ENCODE assay signal across 11 mouse cellular contexts in genomic region chr12:4546491-4546890, GRCm38 (mm10). TPM values are rescaled to one million over a fixed set of nuclear protein-coding genes. Genes with fewer than 3 reads are reported as not detected.
DNase-seq lines count a peak whose midpoint lies in the region; ATAC-seq and TF ChIP-seq lines count a peak whose summit lies in the region.
"Had no signal": no experiment of that assay in that cellular context is flagged by ENCODE, and none has a peak within 500 bp of the region (broad histone marks: within the 10 kb centered on the region; RNA-seq: fewer than 3 reads in every experiment).

No protein-coding gene starts in this region.

- no peak for TF ChIP-seq CTCF in intestine, postnatal 0 days (IDR thresholded peaks at IDR 0.05; ENCODE audit: low read depth)
- TF ChIP-seq CTCF in C2C12 (IDR thresholded peaks at IDR 0.05; ENCODE audit: control insufficient read depth, insufficient read depth, insufficient read length) = no peak

- H3K36me3 ChIP-seq in intestine, embryonic 15.5 days = no peaks in the 10 kb centered on the region
- no peaks in the 10 kb centered on the region for H3K36me3 ChIP-seq in intestine, postnatal 0 days (ENCODE audit: control insufficient read depth, insufficient read depth)
- no peaks in the 10 kb centered on the region for H3K36me3 ChIP-seq in C2C12 (ENCODE audit: control insufficient read depth, insufficient read depth)
- H3K36me3 ChIP-seq in limb, embryonic 14.5 days (ENCODE audit: control insufficient read depth, insufficient read depth, low read length) = no peaks in the 10 kb centered on the region
- no peaks in the 10 kb centered on the region for H3K36me3 ChIP-seq in hindbrain, embryonic 11.5 days (ENCODE audit: control insufficient read depth, insufficient read depth, low read length)
- H3K36me3 ChIP-seq: liver, embryonic 15.5 days had no signal

- H3K9me3 ChIP-seq in intestine, embryonic 15.5 days = no peaks in the 10 kb centered on the region
- no peaks in the 10 kb centered on the region for H3K9me3 ChIP-seq in intestine, postnatal 0 days (ENCODE audit: control insufficient read depth)
- H3K9me3 ChIP-seq in limb, embryonic 14.5 days (ENCODE audit: control insufficient read depth, low read length) = no peaks in the 10 kb centered on the region
- no peaks in the 10 kb centered on the region for H3K9me3 ChIP-seq in hindbrain, embryonic 11.5 days (ENCODE audit: control insufficient read depth, low read length)
- H3K9me3 ChIP-seq: liver, embryonic 15.5 days had no signal

- 50% methylated on average over 5 of the region's 5 CpGs for WGBS in intestine, embryonic 15.5 days
- 52% methylated on average over 5 of the region's 5 CpGs for WGBS in intestine, postnatal 0 days
- 30% methylated on average over 5 of the region's 5 CpGs for WGBS in limb, embryonic 14.5 days
- WGBS in hindbrain, embryonic 11.5 days = 56% methylated on average over 5 of the region's 5 CpGs

- no peak overlapping the region for H3K27ac ChIP-seq in intestine, embryonic 15.5 days
- no peak overlapping the region for H3K27ac ChIP-seq in intestine, postnatal 0 days (ENCODE audit: low read depth, low read length)
- H3K27ac ChIP-seq in limb, embryonic 14.5 days (replicated peaks; ENCODE audit: low read depth, low read length) = 0 out of 2 replicates have a peak overlapping the region, but pooled peaks have one; percentile 1
- no peak overlapping the region for H3K27ac ChIP-seq in hindbrain, embryonic 11.5 days (ENCODE audit: low read depth, low read length)
- H3K27ac ChIP-seq: liver, embryonic 15.5 days had no signal

- ATAC-seq in intestine, embryonic 15.5 days = peak; percentile 51
- ATAC-seq in intestine, postnatal 0 days = no peak
- ATAC-seq in limb, embryonic 14.5 days (ENCODE audit: low FRiP score, low read depth) = peak; percentile 68
- no peak for ATAC-seq in hindbrain, embryonic 11.5 days (ENCODE audit: low FRiP score)

- no peak overlapping the region for H3K9ac ChIP-seq in intestine, embryonic 15.5 days
- no peak overlapping the region for H3K9ac ChIP-seq in intestine, postnatal 0 days (ENCODE audit: low read depth, low read length)
- no peak overlapping the region for H3K9ac ChIP-seq in limb, embryonic 14.5 days (ENCODE audit: low read depth, low read length, severe bottlenecking)
- no peak overlapping the region for H3K9ac ChIP-seq in hindbrain, embryonic 11.5 days (ENCODE audit: low read depth, low read length)
- H3K9ac ChIP-seq: liver, embryonic 15.5 days had no signal

- no peak for TF ChIP-seq POLR2A in limb, embryonic 14.5 days (IDR thresholded peaks at IDR 0.05; ENCODE audit: borderline replicate concordance, extremely low read depth, insufficient read depth, insufficient read length)

- H3K4me1 ChIP-seq in intestine, embryonic 15.5 days (replicated peaks) = no peaks in the 10 kb centered on the region; the same call in 1 of the 2 replicates
- no peaks in the 10 kb centered on the region for H3K4me1 ChIP-seq in intestine, postnatal 0 days (replicated peaks; ENCODE audit: control insufficient read depth, insufficient read depth, low read length)
- H3K4me1 ChIP-seq in limb, embryonic 14.5 days (ENCODE audit: control insufficient read depth, insufficient read depth, low read length) = peaks cover 10% of the 10 kb centered on the region
- no peaks in the 10 kb centered on the region for H3K4me1 ChIP-seq in hindbrain, embryonic 11.5 days (replicated peaks; ENCODE audit: control insufficient read depth, insufficient read depth, low read length)

- H3K79me2 ChIP-seq in C2C12 (ENCODE audit: control insufficient read depth, insufficient read depth) = no peaks in the 10 kb centered on the region

- DNase-seq in gastrocnemius, postnatal 25 days = peak; percentile 65
- peak; percentile 82 for DNase-seq in limb, embryonic 14.5 days (ENCODE audit: low spot score)
- DNase-seq in cerebellum, adult 8-10 months = no peak
- DNase-seq in spleen, postnatal 36 days (ENCODE audit: low spot score in 2 of 2) = no peak
- DNase-seq in hindbrain, embryonic 11.5 days (ENCODE audit: low spot score) = no peak

- no peaks in the 10 kb centered on the region for H3K79me3 ChIP-seq in C2C12 (ENCODE audit: low read depth)

- H3K4me2 ChIP-seq in intestine, embryonic 15.5 days (replicated peaks) = no peak overlapping the region
- no peak overlapping the region for H3K4me2 ChIP-seq in intestine, postnatal 0 days (replicated peaks; ENCODE audit: low read depth)
- H3K4me2 ChIP-seq in limb, embryonic 14.5 days (replicated peaks; ENCODE audit: low read depth, low read length, severe bottlenecking) = no peak overlapping the region
- no peak overlapping the region for H3K4me2 ChIP-seq in hindbrain, embryonic 11.5 days (replicated peaks; ENCODE audit: low read depth, low read length)
- H3K4me2 ChIP-seq: liver, embryonic 15.5 days had no signal

- H3K4me3 ChIP-seq in intestine, embryonic 15.5 days (replicated peaks) = no peak overlapping the region
- no peak overlapping the region for H3K4me3 ChIP-seq in intestine, postnatal 0 days (ENCODE audit: low read depth, low read length)
- H3K4me3 ChIP-seq in C2C12 (ENCODE audit: insufficient read depth, poor library complexity, severe bottlenecking) = no peak overlapping the region
- no peak overlapping the region for H3K4me3 ChIP-seq in limb, embryonic 14.5 days (replicated peaks; ENCODE audit: low read length)
- H3K4me3 ChIP-seq in hindbrain, embryonic 11.5 days (ENCODE audit: low read depth, low read length) = no peak overlapping the region
- H3K4me3 ChIP-seq: liver, embryonic 15.5 days had no signal

- no peak overlapping the region for H3ac ChIP-seq in C2C12 (ENCODE audit: control insufficient read depth, insufficient read length, low read depth)

- no peaks in the 10 kb centered on the region for H3K27me3 ChIP-seq in intestine, embryonic 15.5 days (replicated peaks)
- no peaks in the 10 kb centered on the region for H3K27me3 ChIP-seq in intestine, postnatal 0 days (replicated peaks; ENCODE audit: control insufficient read depth, insufficient read depth, low read length)
- H3K27me3 ChIP-seq in C2C12 (ENCODE audit: control insufficient read depth, insufficient read depth, insufficient read length) = no peaks in the 10 kb centered on the region
- H3K27me3 ChIP-seq in limb, embryonic 14.5 days (ENCODE audit: control insufficient read depth, insufficient read depth, low read length) = no peaks in the 10 kb centered on the region
- H3K27me3 ChIP-seq in hindbrain, embryonic 11.5 days (ENCODE audit: control insufficient read depth, insufficient read depth, low read length) = no peaks in the 10 kb centered on the region
- H3K27me3 ChIP-seq: CH12.LX; liver, embryonic 15.5 days had no signal

TF ChIP-seq in C2C12, 6 proteins besides CTCF, POLR2A, EP300 and RAD21:
- TF ChIP-seq MAX (IDR thresholded peaks at IDR 0.05) = no peak
- TF ChIP-seq CEBPB (IDR thresholded peaks at IDR 0.05; ENCODE audit: low read depth) = no peak
- TF ChIP-seq FOSL1 (IDR thresholded peaks at IDR 0.05; ENCODE audit: insufficient read depth, low read length, poor library complexity, severe bottlenecking) = no peak
- TF ChIP-seq MYOD1 (IDR thresholded peaks at IDR 0.05; ENCODE audit: control insufficient read depth, insufficient read length, low read depth) = peak; percentile 27
- no peak for TF ChIP-seq USF1 (IDR thresholded peaks at IDR 0.05; ENCODE audit: low read depth)
- no peak for TF ChIP-seq MYOG (IDR thresholded peaks at IDR 0.05; ENCODE audit: control insufficient read depth, extremely low read depth, insufficient read length)

RNA-seq across cellular contexts. Expression of gene Itsn2, which starts 45.9 kb away (rescaled TPM):
- polyA plus RNA-seq in intestine, embryonic 15.5 days (2015; fragmentation: Nextera tagmentation; extraction: Ambion mirVana) = 38.3 and 39.6 TPM in 2 replicates
- 26.1 and 27.1 TPM in 2 replicates for polyA plus RNA-seq in intestine, postnatal 0 days (2015; fragmentation: Nextera tagmentation; extraction: Ambion mirVana)
- polyA plus RNA-seq in C2C12 (2012; fragmentation: generic; extraction: Trizol) = 7.9 TPM
- 10 to 100 TPM; 17.9 to 22.2 TPM for total RNA-seq in gastrocnemius, postnatal 25 days (2021)
- 31.1 and 33.2 TPM in 2 replicates for polyA plus RNA-seq in limb, embryonic 14.5 days (2012; rRNA removed)
- polyA plus RNA-seq in limb, embryonic 14.5 days (2014; fragmentation: Nextera tagmentation; extraction: Ambion mirVana) = 42.6 and 49.3 TPM in 2 replicates
- polyA plus RNA-seq in hindbrain, embryonic 11.5 days (2014; fragmentation: Nextera tagmentation; extraction: Ambion mirVana) = 19.3 and 20.6 TPM in 2 replicates

RNA-seq across cellular contexts. Expression of gene Gm3625, which starts 46.2 kb away (rescaled TPM):
- not detected in 2 replicates for polyA plus RNA-seq in intestine, embryonic 15.5 days (2015; fragmentation: Nextera tagmentation; extraction: Ambion mirVana)
- polyA plus RNA-seq in intestine, postnatal 0 days (2015; fragmentation: Nextera tagmentation; extraction: Ambion mirVana) = not detected in 2 replicates
- not detected for polyA plus RNA-seq in C2C12 (2012; fragmentation: generic; extraction: Trizol)
- total RNA-seq in gastrocnemius, postnatal 25 days (2021) = not detected
- not detected in 2 replicates for polyA plus RNA-seq in limb, embryonic 14.5 days (2012; rRNA removed)
- polyA plus RNA-seq in limb, embryonic 14.5 days (2014; fragmentation: Nextera tagmentation; extraction: Ambion mirVana) = not detected in 2 replicates
- polyA plus RNA-seq in hindbrain, embryonic 11.5 days (2014; fragmentation: Nextera tagmentation; extraction: Ambion mirVana) = not detected in 2 replicates
- total RNA-seq: CH12.LX; layer of hippocampus, postnatal 10 days had no signal
- polyA plus RNA-seq: liver, embryonic 15.5 days had no signal

Comparison
In these comparisons a context has a peak if more than half of its experiments do, and no peak if none do; other contexts are left out.
1. ATAC-seq: peak in intestine, embryonic 15.5 days (single experiment) and limb, embryonic 14.5 days (single experiment); none in intestine, postnatal 0 days (single experiment) and hindbrain, embryonic 11.5 days (single experiment).
2. DNase-seq: peak in gastrocnemius, postnatal 25 days (single experiment) and limb, embryonic 14.5 days (single experiment); none in cerebellum, adult 8-10 months (single experiment), spleen, postnatal 36 days (0 of 2) and hindbrain, embryonic 11.5 days (single experiment).